Mouse (Mus musculus): ENCODE measurements around the gene Ccdc121.
A peak's percentile ranks its signal among the peaks of the same experiment; 100 is the strongest.
"Not testable (repeated sequence)": the region's sequence is repeated elsewhere in the genome, so short reads cannot be mapped to it uniquely, and the experiment has no call there.

Gene Ccdc121

DNA sequence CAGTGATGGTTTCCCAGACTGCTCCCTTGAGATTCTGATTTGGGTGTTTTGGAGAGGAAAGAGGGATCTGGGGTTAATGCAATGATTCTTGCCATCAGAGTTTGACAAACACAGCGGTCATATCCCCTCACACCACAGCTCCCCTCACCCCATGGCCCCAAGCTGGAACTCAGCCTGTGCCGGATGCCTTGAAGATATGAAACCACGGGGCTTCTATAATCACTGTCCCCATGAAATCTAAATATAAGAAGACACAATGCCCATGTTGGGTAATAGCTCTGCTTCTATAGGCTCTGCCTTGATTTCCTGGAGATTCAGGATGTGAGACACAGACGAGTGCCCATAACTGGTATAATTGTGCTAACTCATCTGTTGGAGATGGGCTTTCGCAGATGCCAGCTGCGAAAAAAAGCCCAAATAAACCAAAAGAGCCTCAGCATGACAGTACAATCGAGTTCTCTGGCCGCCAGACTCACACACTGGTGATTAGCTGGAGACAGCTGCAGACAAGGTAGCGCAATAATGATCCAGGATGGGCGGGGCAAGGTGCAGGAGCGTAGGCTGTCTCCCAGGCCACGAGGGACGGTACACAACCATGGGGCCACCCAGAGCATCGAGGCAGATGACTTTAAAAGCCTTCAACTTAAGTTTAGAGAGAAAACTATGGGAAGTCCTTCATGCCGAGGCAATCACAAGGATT lies 1.3 kb upstream of the Ccdc121 start:
- no peak for DNase-seq (ENCODE audit: low read depth, low spot score)

DNA sequence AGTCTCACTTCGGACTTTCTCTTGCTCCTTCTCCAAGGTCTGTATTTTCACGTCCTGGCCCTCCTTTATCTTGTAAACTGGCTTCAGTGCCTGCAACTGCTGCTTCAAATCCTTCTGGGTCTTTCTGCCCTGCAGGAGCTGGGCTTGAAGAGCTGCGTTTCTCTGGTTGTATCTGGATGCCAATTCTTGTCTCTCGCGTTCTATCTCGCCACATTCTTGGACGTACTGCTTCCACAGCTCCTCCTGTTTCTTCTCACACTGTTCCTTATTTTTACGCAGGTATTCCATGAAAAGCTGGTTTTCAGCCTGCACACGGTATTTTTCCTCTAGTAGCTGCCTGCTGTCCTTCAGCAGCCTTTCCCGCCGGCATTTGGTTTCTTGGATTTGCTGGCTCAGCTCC lies 396 bp downstream of the Ccdc121 start:
- DNase-seq (ENCODE audit: low read depth, low spot score) = not testable (repeated sequence)

- DNase-seq (ENCODE audit: low read depth, low spot score) = no peak
These were observed 5.9 kb downstream of the Ccdc121 start for GRCm38 (mm10) chr1:181505367-181505766.

- DNase-seq (ENCODE audit: low read depth, low spot score) = no peak
These were observed 7.8 kb downstream of the Ccdc121 start for GRCm38 (mm10) chr1:181503471-181503870.

GRCm38 (mm10) chr1:181484696-181485095 lies 26.6 kb downstream of the Ccdc121 start:
- no peak for DNase-seq (ENCODE audit: low read depth, low spot score)

DNA sequence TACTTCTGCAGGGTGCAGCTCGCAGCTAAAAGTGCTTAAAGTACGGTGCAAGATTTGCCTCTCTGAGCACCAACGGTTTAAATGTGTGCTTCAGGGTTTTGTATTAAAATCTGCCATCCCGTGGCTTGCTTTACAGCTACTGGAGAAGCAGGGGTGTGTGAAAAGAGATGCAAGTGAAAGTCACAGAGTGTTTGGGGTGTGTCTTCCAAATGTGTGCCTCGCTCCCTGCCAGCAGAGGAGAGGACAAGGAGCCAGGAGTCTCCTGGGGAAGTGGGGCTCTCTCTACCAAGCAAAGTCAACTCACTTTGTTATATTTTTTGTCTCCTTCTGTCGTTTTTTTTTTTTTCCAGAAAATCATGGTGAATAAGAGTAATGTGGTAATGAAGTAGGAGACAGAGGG lies 34.7 kb downstream of the Ccdc121 start:
- no peak for DNase-seq (ENCODE audit: low read depth, low spot score)

GRCm38 (mm10) chr1:181476141-181476540 lies 35.1 kb downstream of the Ccdc121 start:
- DNase-seq (ENCODE audit: low read depth, low spot score) = no peak

- no peak for DNase-seq (ENCODE audit: low read depth, low spot score)
These were observed 41.8 kb downstream of the Ccdc121 start for GRCm38 (mm10) chr1:181469415-181469814.

GRCm38 (mm10) chr1:181467321-181467670 lies 44.0 kb downstream of the Ccdc121 start:
- no peak for DNase-seq (ENCODE audit: low read depth, low spot score)

- DNase-seq (ENCODE audit: low read depth, low spot score) = no peak
These were observed 44.5 kb downstream of the Ccdc121 start for GRCm38 (mm10) chr1:181466601-181467320.

DNA sequence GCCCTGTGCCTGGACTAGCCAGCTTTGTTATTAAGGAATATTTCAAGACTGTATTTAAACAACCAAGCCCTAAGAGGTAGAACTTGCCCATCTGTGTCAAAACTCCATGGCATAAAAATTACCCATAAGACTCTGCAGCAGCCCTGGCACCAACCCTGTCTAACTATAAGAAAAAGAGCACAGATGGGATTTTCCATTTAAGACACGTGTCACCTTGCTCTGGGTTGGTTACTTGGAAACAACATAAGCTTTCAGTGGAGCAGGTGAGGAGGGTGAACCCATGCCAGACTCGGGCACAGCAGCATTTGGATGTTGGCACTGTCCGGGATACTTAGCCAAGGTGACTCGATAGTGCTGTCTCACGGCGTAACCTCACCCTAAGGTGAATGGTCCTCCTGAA lies 45.2 kb downstream of the Ccdc121 start:
- no peak for DNase-seq (ENCODE audit: low read depth, low spot score)

GRCm38 (mm10) chr1:181465027-181465426 lies 46.2 kb downstream of the Ccdc121 start:
- peak; percentile 20 for DNase-seq (ENCODE audit: low read depth, low spot score)

DNA sequence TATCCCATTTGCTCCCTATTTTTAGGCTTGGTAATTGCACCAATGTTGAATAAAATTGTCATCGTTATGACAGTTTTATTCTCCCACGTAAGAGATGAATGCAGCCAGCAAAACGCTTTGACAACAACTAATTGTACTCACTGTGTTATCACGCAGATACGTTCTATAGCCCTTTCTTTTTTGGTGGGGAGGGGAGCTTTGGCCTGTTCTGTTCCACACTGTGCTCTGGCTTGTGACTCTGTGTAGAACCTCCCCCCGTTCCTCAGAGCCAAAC lies 48.4 kb downstream of the Ccdc121 start:
- no peak for DNase-seq (ENCODE audit: low read depth, low spot score)

GRCm38 (mm10) chr1:181462051-181462905 lies 49.0 kb downstream of the Ccdc121 start:
- DNase-seq (ENCODE audit: low read depth, low spot score) = no peak

- no peak for DNase-seq (ENCODE audit: low read depth, low spot score)
These were observed 49.8 kb downstream of the Ccdc121 start for GRCm38 (mm10) chr1:181461484-181461883.

GRCm38 (mm10) chr1:181460283-181460682 lies 51.0 kb downstream of the Ccdc121 start:
- no peak for DNase-seq (ENCODE audit: low read depth, low spot score)
